Mouse (Mus musculus) C2C12 (cell line): ENCODE data around the gene Lifr.

Experiments
- CTCF ChIP-seq: IDR thresholded peaks from one replicate; pipeline ENCODE4 v1.5.1; 2011; ENCODE audit not compliant: control insufficient read depth, insufficient read depth, insufficient read length
- USF1 ChIP-seq: IDR thresholded peaks from one replicate; pipeline ENCODE4 v1.6.1; 2011; ENCODE audit warnings: low read depth, mild to moderate bottlenecking, control low read depth, moderate library complexity

DNA sequence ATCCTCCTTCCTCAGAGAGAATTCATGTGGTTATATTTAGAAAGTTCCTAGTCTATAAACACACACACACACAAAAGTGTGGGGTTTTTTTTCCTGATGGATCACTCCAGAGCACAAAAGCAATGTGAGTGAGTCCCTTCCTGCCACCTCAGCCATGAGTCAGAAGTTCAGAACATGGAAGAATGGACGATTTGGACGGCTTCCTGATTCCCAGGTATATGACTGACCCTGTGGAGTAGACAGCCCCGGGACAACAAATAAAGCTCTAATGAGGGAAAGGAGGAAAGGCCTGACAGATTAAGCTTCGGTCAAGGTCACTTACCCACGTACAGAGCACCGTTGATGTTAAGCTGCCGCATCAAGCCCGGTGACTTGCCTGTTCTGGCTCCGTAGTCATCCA lies 117.8 kb downstream of the Lifr start:
- TF ChIP-seq CTCF (no peak), USF1 (no peak)
